Mouse (Mus musculus) urinary bladder, postnatal 10 days (tissue): ENCODE measurements around the gene Klhl23.

ENCODE experiments used
- DNase-seq: peaks from one replicate; pipeline ENCODE4 v3.0.0; 2022; ENCODE audit warnings: low spot score

Gene Klhl23

DNA sequence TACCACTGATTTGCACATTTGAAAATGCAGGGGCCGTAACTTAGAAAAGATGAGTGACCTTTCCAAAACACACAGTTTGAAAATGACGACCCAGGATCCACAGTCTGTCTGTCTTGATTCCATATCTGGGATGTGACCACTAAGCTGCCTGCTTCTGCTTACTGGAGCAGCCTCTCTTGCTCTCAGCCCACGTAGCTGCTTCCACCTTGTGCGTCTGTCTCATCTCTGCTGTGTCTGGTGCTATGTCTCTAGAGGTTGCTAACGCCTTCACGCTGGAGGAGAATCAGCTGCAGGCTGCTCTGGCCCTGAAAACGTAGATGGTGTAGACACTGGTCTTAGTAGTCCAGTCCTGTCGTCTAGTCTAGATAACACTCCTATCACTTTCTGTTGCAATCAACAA lies 8.4 kb downstream of the Klhl23 start:
- DNase-seq, result no peak

DNA sequence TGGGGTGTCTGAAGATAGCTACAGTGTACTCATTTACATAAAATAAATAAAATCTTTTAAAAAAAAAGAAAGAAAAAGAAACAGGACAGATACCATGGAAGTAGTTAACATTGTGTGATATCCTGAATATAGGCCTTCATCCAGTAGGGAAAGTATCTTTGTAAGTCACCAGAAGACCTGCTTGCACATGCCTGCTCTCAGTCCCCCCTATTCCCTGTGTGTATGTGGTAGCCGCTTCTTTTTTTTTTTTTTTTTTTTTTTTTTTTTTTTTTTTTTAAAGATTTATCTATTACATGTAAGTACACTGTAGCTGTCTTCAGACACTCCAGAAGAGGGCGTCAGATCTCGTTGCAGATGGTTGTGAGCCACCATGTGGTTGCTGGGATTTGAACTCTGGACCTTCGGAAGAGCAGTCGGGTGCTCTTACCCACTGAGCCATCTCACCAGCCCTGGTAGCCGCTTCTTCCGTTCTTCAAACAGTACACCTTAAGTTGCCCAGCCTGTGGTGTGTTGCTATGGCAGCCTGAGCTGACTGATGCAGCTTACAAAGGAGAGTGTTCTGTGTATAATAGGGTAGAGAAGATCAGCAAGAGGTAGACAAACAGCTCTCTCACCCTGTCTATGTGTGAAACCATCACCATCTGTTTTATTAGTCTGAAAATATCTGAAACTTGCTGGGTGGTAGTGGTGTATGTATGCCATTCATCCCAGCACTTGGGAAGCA lies 15.7 kb downstream of the Klhl23 start:
- no peak for DNase-seq

DNA sequence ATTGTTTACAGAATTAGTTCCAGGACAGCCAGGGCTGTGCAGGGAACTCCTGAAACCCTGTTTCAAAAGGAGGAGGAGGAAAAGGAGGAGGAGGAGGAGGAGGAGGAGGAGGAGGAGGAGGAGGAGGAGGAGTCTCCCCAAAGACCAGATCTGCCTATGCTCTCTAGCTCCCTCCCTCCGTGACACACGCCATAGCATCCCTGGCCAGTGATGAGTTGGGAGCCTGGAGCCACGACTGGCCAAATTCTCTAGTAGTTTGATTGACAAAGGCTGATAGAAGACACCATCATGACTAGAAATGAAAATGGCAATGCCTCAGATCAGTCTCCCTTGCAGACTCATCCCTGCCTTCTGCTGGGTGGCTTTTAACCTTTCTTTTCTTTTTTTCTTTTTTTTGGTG lies 16.3 kb downstream of the Klhl23 start:
- DNase-seq, result no peak

DNA sequence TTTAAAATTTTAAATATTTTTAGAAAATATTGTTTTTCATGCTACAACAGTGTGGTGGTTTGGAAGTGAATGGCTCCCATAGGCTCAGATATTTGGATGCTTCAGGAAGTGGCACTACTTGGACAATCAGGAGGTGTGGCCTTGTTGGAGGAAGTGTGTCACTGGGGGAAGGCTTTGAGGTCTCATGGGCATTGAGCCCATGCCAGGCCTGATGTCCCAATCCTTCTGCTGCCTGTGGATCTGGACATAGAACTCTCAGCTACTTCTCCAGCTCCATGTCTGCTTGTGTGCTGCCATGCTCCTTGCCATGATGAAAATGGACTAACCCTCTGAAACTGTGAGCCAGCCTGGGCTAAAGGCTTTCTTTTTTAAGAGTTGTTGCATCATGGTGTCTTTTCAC lies 17.0 kb downstream of the Klhl23 start:
- DNase-seq, result no peak

DNA sequence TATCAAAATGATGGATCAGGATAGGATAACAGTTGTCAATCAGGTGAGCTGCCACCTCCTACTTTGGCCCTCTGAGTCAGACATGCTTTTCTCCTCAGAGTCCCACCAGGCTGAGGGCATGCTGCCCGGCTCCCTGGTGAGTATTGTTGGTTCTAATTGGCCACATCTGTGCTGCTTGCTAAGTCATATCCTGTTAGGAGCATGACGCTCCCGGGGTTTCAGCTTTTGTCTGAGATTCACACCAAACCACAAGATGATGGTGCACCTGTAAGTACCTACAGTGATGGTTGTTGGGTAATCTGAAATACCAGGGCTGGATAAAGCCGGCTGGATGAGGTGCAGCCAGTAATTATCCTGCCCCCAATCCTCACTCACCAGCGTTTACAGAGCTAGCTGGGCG lies 18.5 kb downstream of the Klhl23 start:
- no peak for DNase-seq

DNA sequence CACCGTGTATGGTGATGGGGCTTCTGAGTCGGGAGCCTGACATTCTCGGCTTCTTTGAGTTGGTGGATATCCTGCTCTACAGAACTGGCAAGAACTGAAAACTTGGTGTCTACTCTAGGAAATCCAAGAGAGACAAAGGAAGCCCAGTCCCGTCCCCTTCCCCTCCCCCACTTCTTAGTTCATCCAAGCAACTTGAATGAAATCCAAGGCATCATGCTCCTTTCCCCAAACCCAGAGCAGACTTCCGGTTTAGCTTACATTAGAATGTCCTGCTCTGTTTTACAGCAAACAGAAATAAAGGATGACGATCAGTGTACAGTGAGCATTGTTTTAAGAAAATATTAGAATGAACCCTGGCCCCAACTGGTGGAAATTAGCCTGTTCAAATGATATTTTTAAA lies 27.5 kb downstream of the Klhl23 start:
- DNase-seq, result no peak

DNA sequence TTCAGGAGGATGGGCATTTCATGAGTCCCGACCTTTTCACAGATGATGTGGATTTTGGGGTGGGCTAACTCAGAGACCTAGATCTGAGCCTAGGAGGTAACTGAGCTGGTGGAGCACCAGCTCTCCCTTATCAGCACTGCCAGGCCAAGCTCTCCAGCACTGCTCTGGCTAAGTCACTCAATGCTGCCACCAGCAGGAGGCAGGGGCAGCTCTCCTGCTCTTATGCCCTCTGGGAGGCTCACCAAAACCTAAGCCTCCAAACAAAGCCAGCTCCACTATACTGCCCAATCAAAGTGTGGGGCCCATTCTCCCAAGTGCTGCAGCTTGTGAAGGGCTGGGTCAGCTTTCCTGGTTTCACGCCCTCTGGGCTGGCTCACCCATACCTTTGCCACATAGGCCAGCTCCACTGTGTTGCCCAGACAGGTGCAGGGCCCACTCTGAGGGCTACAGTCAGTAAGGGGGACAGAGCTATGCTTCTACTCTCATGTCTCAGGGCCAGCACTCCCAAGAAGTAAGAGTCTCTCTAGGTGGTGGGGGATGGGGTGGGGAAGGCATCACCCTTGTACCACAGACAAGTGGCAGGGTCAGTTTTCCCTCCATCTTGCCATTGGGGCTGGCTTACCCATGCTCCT lies 29.8 kb downstream of the Klhl23 start:
- no peak for DNase-seq

DNA sequence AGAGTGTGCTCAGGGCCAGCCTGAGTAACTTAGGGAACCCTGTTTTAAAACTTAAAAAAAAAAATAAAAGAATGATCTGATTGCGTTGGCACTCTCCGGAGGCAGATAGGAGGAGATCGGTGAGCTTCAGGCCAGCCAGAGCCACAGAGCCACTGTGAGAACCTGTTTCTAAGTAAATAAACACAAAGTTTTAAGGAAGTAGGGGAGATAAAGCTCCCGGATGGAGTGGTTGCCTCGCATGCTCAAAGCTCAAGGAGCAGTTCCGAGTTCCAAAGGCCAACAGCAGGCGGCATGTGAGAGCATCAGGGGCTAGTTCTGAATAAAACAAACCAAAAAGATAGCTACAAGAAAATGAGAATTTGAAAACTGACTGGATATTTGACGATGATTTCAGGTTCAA lies 34.6 kb downstream of the Klhl23 start:
- no peak for DNase-seq

DNA sequence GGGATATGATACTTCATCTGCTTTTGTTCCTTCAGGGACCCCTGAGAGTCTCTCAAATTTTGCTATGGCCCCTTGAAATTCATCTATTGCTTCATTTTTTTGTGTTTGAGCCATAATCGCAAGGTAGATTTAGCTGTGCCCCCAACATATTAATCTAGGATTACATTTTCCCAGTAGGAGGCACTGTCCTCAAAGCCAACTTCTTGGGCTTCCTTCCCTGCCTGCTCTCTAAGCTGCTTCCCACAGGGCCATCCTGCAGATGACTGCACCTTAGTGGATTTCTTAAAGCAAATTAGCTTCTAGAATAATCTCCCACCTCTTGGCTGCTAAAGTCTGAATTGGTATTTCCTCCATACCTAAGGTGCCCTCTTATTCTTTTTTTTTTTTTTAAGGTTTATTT lies 36.1 kb downstream of the Klhl23 start:
- no peak for DNase-seq

DNA sequence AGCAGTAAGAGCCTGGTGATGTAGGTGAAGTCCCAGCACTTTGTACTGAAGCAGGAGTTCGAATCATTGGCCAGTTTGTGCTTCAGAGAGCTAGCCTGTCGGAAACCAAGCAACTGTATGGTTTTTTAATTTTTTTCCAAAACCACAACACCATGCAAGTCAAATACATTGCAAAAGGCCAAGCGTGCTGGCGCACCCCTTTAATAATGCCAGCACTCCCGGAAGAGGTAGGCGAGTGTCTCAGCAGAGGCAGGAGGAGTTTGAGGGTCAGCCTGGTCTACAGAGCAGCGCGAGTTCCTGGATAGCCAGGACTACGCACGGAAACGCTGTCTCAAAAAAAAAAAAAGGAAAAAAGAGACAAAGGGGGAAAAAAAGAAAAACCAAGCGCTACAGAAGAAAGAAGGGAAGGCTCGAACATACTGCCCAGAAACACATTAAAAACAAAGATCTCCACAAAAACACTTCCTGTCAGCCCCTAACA lies 39.3 kb downstream of the Klhl23 start:
- no peak for DNase-seq

DNA sequence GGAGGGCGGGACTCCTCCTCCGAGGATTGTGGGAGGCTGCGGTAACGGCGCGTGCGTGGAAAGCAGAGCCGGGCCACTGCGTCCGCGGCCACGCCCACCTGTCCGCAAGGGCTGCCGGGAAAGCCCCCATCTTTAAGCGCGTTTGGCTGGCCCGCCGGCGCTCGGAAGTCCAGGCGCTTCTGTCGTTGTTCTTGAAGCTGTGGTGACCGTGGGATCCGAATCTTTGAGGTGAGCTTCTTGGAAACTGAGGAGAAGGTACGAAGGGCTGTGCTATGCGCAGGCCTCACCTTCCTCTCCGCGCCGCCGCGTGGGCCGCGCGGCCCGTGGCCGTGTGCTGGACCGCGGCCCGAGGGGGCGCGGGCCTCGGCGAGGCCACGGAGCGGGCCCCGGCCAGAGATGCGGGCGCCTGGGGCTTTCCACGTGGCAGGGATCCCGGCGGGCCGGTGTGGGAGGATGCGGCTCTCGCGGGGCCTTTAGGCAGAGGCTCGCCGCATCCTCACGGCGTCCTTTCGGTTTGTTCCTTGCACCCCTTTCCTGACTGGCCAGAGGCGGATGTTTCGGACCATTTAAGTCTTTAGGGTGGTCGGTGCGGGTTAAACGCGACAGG lies 39.8 kb downstream of the Klhl23 start, which contains the start of gene Ssb:
Ssb (plus strand) TSS at position 78 of the 607 bp plus-strand sequence.
- peak; percentile 70 for DNase-seq

DNA sequence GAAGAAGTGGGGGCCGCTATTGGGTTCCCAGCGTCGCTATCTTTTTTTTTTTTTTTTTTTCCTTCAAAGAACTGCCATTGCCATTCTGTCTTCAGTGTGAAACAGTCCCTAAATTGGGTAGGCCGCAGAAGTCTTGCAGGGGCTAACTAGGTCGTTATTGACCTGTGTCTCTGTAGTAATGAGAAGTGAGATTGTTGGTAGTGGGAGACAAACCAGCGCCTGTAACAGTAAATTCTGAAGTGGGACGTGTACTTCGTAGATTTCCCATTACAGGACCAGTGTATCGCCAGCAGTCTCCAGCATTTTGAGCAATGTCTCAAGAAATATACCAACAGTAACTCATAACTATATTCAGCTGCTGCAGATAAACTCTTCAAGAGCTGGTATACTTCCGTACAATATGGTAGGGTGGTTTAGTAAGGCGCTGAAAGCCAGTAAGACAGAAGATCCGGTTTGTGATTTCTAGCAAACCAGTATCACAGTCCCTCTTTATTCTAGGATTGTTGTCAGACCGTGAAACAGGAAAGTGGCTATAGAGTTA lies 40.4 kb downstream of the Klhl23 start:
- no peak for DNase-seq

DNA sequence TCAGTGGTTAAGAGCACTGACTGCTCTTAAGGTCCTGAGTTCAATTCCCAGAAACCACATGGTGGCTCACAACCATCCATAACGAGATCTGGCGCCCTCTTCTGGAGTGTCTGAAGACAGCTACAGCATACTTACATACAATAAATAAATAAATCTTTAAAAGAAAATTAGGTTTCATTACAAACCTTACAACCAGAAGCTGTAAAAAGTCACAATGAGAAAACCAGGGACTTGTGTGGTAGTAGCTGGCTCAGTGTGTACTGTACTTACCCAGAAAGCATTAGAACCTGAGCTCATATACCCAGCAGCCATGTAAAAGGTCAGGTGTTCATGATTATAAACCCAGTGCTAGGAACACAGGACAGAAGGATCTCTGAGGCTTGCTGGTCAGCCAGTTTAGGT lies 62.2 kb downstream of the Klhl23 start:
- no peak for DNase-seq

DNA sequence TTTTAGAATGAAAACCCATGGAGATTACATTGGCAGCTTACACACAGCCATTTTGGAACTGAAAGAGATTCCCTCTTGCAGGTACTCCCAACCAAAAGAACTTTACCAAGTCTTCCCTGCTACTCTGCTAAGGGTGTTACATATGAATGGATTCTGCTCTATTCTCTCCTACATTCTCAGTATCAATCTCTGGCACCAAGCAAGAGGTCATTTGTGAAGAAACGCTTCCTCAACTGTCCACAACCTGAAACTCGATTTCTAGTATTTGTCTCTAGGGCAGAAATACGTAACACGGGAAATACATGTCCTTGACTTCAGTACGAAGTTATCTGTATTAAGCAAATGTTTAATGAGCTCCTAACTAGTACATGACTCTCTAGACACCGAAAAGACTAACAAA lies 62.8 kb downstream of the Klhl23 start:
- no peak for DNase-seq

DNA sequence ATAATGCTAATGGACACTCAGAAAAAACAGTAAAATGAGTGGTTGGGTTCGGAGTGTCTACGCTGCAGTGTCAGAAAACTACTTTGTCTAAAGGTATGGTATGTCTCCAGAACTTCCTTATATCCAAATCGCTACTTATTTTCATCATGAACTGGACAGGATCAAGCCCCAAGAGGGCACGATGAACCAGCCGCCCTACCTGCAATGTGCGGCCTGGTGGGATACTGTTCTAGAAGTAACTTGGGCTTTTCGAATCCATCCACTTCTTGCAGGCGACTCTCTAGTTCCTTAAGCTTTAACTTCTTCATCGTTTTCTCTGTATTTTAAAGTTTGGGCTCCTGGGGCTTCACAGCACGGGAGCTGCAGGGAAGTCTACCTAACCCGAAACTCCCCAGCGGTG lies 63.3 kb downstream of the Klhl23 start:
- DNase-seq, result no peak

DNA sequence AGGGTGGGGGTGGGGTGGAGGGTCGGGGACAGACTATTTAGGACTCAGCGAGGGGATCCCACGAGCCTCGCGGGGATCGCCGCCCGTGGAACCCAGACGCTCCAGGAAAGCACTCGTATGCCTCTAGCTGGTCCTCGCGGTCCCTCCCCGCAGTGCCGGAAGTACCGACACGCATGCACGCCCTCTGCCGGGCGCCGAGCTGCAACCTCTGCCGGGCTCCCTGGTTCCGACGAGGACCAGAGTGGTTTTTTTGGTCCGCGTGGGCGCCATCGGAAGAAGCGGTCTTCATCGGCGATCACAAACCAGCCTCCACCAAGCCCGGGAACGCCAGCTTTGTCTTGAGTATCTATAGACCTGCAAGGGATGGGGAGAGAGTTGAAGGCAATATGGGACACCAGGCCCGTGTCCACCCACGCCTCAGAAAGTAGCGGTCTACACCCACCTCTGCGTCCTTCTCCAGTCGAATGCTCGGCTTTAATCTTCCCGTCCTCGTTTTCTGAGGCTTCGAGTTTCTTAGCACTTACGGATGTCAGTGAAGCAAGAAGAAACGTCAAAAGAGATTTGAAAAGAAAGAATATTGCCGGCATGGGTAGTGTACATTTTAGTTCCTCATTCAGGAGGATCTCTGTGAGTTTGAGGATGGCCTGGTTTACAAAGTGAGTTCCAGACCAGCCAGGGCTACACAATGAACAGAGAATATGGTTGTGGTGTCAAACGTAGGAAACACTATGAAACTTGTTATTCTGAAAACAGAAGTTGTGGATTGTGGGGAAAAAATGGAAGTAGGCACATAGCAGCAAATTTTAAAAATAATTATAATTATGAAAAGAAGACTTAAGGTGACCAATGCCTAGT lies 63.9 kb downstream of the Klhl23 start, which contains the start of gene Mettl5:
Mettl5 (minus strand) TSS at position 165 of the 855 bp plus-strand sequence.
- DNase-seq, result peak; percentile 57
